Mouse (Mus musculus) kidney, adult 2 months (tissue): ENCODE measurements around the gene Adcyap1.

ENCODE experiments used
- CTCF ChIP-seq: fragments of 200-500 bp; conservative IDR thresholded peaks from 2 replicates; pipeline ENCODE4 v1.5.1; 2011; ENCODE audit warnings: low read depth, mild to moderate bottlenecking, control low read depth, low read length, moderate library complexity, mixed read lengths; ENCODE audit not compliant: insufficient read depth, insufficient read length
- POLR2A ChIP-seq: fragments of 200-500 bp; IDR thresholded peaks from one replicate; pipeline ENCODE4 v1.6.1; 2011; ENCODE audit warnings: low read depth, low read length, control low read depth

GRCm38 (mm10) chr17:93199747-93200146 is 930 bp downstream of the Adcyap1 start:
- TF ChIP-seq CTCF, result no peak
- TF ChIP-seq POLR2A, result no peak
